Mouse (Mus musculus): ENCODE data around the gene Ap2m1. TPM values are rescaled to one million over a fixed set of nuclear protein-coding genes. Genes with fewer than 3 reads are reported as not detected.
"Not testable (repeated sequence)": the region's sequence is repeated elsewhere in the genome, so short reads cannot be mapped to it uniquely, and the experiment has no call there.

Gene Ap2m1
- 128 to 192 TPM (median 148 TPM) in 3 replicates for total RNA-seq (2017)

GRCm38 (mm10) chr16:20535296-20536080 lies at the start of gene Ap2m1:
Gene Ap2m1, plus strand, starts transcription at chr16:20535478.
- peak; percentile 98 for ATAC-seq (replicated peaks; ENCODE audit: insufficient number of reproducible peaks, low FRiP score, low TSS enrichment, poor library complexity, severe bottlenecking)

DNA sequence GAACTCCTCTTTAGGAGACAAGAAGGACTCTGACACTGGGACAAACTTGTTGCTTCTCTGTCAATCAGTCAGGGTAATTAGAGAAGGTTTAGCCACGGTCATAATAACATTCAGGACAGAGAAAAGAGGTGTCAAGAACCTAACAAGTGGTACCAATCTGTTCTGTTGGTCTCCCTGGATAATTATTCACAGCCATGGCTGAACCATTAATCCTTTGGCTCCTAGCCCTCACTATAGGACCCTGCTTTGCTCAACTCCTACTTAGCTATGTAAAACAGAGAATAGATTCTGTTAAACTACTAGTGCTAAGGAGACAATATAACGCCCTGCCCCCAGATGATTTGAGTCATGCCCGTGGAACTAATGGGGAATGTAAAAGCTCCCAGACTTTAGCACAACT lies 49.2 kb upstream of the Ap2m1 start:
- no peak for ATAC-seq (replicated peaks; ENCODE audit: insufficient number of reproducible peaks, low FRiP score, low TSS enrichment, poor library complexity, severe bottlenecking)

DNA sequence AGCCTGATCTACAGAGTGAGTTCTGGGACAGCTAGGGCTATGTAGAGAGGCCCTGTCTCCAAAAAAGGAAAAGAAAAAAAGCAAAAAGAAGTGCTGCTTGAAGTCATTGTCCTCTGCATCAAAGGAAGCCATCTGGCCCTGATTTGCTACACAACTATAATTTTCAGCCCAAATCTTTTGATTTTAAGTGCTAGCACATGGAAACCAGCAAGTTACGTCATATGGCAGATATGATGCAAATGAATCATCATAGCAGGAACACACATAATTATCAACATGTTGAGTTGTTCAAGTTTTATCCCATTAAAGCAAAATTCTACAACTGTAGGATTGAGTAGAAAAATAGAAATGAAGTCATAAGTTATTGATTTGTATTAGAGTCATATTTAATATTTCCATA lies 47.1 kb upstream of the Ap2m1 start:
- ATAC-seq (replicated peaks; ENCODE audit: insufficient number of reproducible peaks, low FRiP score, low TSS enrichment, poor library complexity, severe bottlenecking) = no peak

GRCm38 (mm10) chr16:20488751-20489150 lies 46.5 kb upstream of the Ap2m1 start:
- ATAC-seq (replicated peaks; ENCODE audit: insufficient number of reproducible peaks, low FRiP score, low TSS enrichment, poor library complexity, severe bottlenecking) = not testable (repeated sequence)

GRCm38 (mm10) chr16:20489233-20489632 lies 46.0 kb upstream of the Ap2m1 start:
- no peak for ATAC-seq (replicated peaks; ENCODE audit: insufficient number of reproducible peaks, low FRiP score, low TSS enrichment, poor library complexity, severe bottlenecking)

- ATAC-seq (replicated peaks; ENCODE audit: insufficient number of reproducible peaks, low FRiP score, low TSS enrichment, poor library complexity, severe bottlenecking) = no peak
These were observed 44.7 kb upstream of the Ap2m1 start for GRCm38 (mm10) chr16:20490581-20490980.

DNA sequence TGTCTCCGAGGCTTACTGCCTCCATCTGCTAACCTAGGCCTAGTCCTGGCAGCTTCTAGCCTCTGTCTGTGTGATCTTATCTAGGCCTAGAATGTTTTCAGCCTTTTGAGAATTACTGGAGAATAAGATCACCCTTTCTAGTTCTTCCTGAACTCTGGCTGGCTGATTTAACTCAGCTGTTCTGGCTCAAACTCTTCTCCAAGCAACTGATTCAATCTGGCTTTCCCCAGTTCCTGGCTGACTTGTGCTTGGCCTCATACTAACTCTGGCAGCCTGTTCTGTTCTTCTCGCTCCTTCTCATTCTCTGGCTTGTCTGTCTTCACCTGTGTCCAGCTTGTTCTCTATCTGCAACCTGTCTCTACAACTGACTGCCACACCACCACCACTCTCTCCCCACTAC lies 44.0 kb upstream of the Ap2m1 start:
- ATAC-seq (replicated peaks; ENCODE audit: insufficient number of reproducible peaks, low FRiP score, low TSS enrichment, poor library complexity, severe bottlenecking) = no peak

DNA sequence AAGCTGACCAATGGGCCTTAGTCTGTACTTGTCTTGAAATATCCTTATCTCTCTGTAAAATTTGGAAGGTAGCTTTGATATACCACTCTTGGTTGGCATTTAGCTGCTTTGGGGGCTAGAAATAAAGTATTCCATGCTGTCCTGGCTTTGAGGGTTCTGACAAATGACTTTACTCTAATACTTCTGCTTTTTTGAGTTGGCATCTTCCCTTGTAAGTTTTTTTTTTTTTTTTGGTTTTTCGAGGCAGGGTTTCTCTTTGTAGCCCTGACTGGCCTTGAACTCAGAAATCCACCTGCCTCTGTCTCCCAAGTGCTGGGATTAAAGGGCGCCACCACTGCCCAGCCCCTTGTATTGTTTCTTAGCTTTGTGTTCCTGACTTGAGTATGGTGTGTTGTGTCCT lies 41.8 kb upstream of the Ap2m1 start:
- ATAC-seq (replicated peaks; ENCODE audit: insufficient number of reproducible peaks, low FRiP score, low TSS enrichment, poor library complexity, severe bottlenecking) = no peak

- ATAC-seq (replicated peaks; ENCODE audit: insufficient number of reproducible peaks, low FRiP score, low TSS enrichment, poor library complexity, severe bottlenecking) = peak; percentile 75
These were observed 38.3 kb upstream of the Ap2m1 start for GRCm38 (mm10) chr16:20496671-20497600.

- no peak for ATAC-seq (replicated peaks; ENCODE audit: insufficient number of reproducible peaks, low FRiP score, low TSS enrichment, poor library complexity, severe bottlenecking)
These were observed 37.1 kb upstream of the Ap2m1 start for GRCm38 (mm10) chr16:20497980-20498676.

- ATAC-seq (replicated peaks; ENCODE audit: insufficient number of reproducible peaks, low FRiP score, low TSS enrichment, poor library complexity, severe bottlenecking) = peak; percentile 95
These were observed 36.4 kb upstream of the Ap2m1 start, which contains the start of gene Eif2b5 for GRCm38 (mm10) chr16:20498677-20499475. Gene Eif2b5, plus strand, starts transcription at chr16:20498817.

- ATAC-seq (replicated peaks; ENCODE audit: insufficient number of reproducible peaks, low FRiP score, low TSS enrichment, poor library complexity, severe bottlenecking) = no peak
These were observed 29.3 kb upstream of the Ap2m1 start for GRCm38 (mm10) chr16:20506000-20506399.

DNA sequence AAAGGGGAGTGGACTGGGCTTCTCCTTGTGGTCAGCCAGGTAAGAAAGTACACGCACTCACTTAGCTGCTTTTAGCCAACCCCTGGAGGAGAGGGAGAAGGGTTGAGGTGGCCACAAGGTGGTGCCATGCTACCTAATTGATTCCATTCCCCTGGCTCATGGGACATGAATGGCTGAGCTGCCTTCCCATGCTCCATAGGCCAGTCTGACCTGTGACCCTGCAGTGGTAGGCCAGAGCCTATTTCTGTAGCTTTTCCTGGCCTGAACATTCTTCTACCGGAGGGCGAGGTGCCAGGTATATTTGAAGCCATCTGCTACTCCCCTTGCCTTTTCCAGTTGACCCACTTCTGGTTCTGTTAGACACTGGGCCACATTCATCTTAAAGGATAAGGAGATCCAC lies 25.9 kb upstream of the Ap2m1 start:
- ATAC-seq (replicated peaks; ENCODE audit: insufficient number of reproducible peaks, low FRiP score, low TSS enrichment, poor library complexity, severe bottlenecking) = no peak

DNA sequence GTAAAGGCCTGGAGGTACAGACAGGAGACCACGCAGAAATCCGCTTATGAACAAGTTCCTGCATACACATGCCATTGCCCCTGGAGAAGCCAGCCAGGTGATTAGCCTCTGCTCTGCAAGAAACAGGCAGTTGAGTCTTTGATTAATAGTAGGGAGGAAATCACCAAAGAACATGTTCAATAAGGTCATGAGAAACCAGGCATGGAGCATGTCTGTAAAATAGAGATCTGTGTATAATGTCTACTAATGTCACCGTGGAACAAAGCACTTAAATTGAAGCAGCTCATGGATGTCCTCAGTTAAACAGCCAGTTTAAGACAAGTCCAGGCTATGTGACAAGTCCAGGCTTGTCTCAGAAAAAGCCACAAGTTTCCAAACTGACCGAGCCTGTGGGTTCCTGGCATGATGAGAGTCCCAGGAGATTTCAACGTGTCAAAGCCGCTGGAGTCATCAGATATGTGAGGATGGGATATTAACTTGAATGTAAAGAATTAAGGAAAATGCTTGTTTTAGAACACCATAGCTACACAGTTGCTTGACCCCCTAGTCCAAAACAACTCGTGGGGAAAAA lies 23.9 kb upstream of the Ap2m1 start:
- ATAC-seq (replicated peaks; ENCODE audit: insufficient number of reproducible peaks, low FRiP score, low TSS enrichment, poor library complexity, severe bottlenecking) = no peak

- ATAC-seq (replicated peaks; ENCODE audit: insufficient number of reproducible peaks, low FRiP score, low TSS enrichment, poor library complexity, severe bottlenecking) = no peak
These were observed 19.2 kb upstream of the Ap2m1 start for GRCm38 (mm10) chr16:20516032-20516431.

GRCm38 (mm10) chr16:20516726-20517201 lies 18.5 kb upstream of the Ap2m1 start, which contains the start of gene Dvl3:
Gene Dvl3, plus strand, starts transcription at chr16:20516982.
- peak; percentile 86 for ATAC-seq (replicated peaks; ENCODE audit: insufficient number of reproducible peaks, low FRiP score, low TSS enrichment, poor library complexity, severe bottlenecking)

DNA sequence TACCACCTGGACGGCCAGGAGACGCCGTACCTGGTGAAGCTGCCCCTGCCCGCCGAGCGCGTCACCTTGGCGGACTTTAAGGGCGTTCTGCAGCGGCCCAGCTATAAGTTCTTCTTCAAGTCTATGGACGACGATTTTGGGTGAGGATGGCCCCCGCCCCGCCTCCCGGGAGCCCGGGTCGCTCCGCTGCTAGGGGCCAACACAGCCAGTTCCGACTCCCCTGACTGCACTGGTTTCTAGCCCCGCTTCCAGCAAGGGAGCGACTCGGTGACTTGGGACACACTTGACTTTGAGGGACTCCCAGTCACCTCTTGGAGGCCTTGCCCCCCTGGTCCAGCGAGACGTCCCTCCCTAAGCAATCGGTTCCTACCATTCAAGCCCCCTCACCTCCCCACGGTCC lies 18.1 kb upstream of the Ap2m1 start:
- no peak for ATAC-seq (replicated peaks; ENCODE audit: insufficient number of reproducible peaks, low FRiP score, low TSS enrichment, poor library complexity, severe bottlenecking)

All from monocyte, adult 5-6 weeks (primary cell).